Comparison of ENCODE assay signal across 19 mouse cellular contexts in the genomic region with DNA sequence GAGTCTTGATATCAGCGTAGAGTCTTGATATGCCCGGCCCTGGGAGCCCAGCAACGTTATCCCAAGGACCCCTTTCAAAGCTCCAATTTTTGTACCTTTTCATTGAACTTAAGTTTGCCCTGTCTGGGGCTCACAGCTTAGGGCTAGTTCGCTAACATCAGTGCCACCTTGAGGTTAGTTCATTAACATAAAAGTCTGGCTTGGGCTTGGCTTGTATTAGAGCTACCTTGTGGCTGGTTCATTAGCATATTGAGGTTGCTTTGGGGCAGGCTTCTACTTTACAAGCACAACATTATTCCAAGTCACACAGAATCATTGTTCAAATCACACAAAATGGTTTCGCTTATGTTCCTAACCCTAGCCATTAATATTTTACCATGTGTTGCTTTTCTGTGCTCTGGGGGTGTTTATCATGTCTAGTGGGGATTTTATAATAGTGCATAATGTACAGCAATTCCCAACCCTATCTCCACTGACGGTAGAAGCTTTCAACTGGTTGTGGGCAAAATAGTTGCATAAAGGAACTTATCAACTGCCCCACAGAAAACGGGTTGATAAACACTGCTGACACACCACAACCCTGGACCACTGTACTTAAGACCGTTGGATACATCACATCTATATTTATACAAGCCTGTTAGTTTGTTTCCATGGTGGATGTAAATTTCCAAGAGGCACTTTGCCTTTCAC.
"Had no signal": no experiment of that assay in that cellular context is flagged by ENCODE, and none has a peak within 500 bp of the region (broad histone marks: within the 10 kb centered on the region; RNA-seq: fewer than 3 reads in every experiment).

No protein-coding gene starts in this region.

- H3K4me2 ChIP-seq: lung, embryonic 14.5 days; midbrain, embryonic 12.5 days; neural tube, embryonic 13.5 days; neural tube, embryonic 15.5 days had no signal

- H3K4me1 ChIP-seq: megakaryocyte, embryonic 14.5 days had no signal

- DNase-seq: lung, adult 18-20 months; lung, embryonic 14.5 days; lung, postnatal 10 days; lung, postnatal 4 days; midbrain, embryonic 14.5 days; right cerebral cortex, adult 18-20 months; right cerebral cortex, postnatal 25 days; right cerebral cortex, postnatal 4 days; spleen, adult 18-20 months; thymus, adult 18-20 months; thymus, postnatal 14 days; thymus, postnatal 36 days had no signal

- H3K9me3 ChIP-seq: midbrain, embryonic 12.5 days; neural tube, embryonic 13.5 days; neural tube, embryonic 15.5 days had no signal

- H3K4me3 ChIP-seq: megakaryocyte, embryonic 14.5 days; midbrain, embryonic 12.5 days; myocyte; neural tube, embryonic 13.5 days; neural tube, embryonic 15.5 days had no signal

- H3K27me3 ChIP-seq: midbrain, embryonic 12.5 days; neural tube, embryonic 13.5 days; neural tube, embryonic 15.5 days had no signal

- H3K36me3 ChIP-seq: midbrain, embryonic 12.5 days; neural tube, embryonic 13.5 days; neural tube, embryonic 15.5 days had no signal

- H3K9ac ChIP-seq: liver, embryonic 14.5 days; lung, embryonic 14.5 days; midbrain, embryonic 12.5 days; neural tube, embryonic 13.5 days; neural tube, embryonic 15.5 days had no signal

- ATAC-seq: midbrain, embryonic 16.5 days had no signal

- H3K27ac ChIP-seq: liver, embryonic 14.5 days; midbrain, embryonic 12.5 days; neural tube, embryonic 15.5 days had no signal
